Mouse (Mus musculus) CH12.LX (cell line): ENCODE results near the gene Dcp1b. TPM values are rescaled to one million over a fixed set of nuclear protein-coding genes. Genes with fewer than 3 reads are reported as not detected.

ENCODE experiments used
- DNase-seq: peaks from one replicate; pipeline ENCODE4 v3.0.0-alpha.2; 2013; ENCODE audit errors: extremely low read depth
- H3K27ac ChIP-seq: 2 replicates; pipeline ENCODE4 v1.5.1; 2012; ENCODE audit warnings: low read depth, mild to moderate bottlenecking, control low read depth, moderate library complexity; ENCODE audit not compliant: insufficient read depth
- H3K27me3 ChIP-seq: replicated peaks from 2 replicates; pipeline ENCODE3; 2012; ENCODE audit warnings: inconsistent platforms
- H3K36me3 ChIP-seq, 2 experiments: replicated peaks in 1 of 2; 2 replicates each; pipeline versions ENCODE3 to v1.6.1; 2012; ENCODE audit warnings: inconsistent platforms in 1 of 2, low read length in 1 of 2, mild to moderate bottlenecking in 1 of 2, mixed read lengths in 1 of 2, moderate library complexity in 1 of 2; ENCODE audit not compliant: control insufficient read depth in 1 of 2, insufficient read depth in 1 of 2
- H3K4me1 ChIP-seq, 2 experiments: 2 replicates each; pipeline ENCODE4 v1.6.1; 2012; ENCODE audit warnings: inconsistent platforms in 1 of 2, moderate library complexity in 1 of 2; ENCODE audit not compliant: insufficient read depth in 2 of 2, control insufficient read depth in 1 of 2
- H3K4me2 ChIP-seq: 2 replicates; pipeline ENCODE4 v1.6.1; 2012; ENCODE audit warnings: low read depth, mild to moderate bottlenecking, control low read depth; ENCODE audit not compliant: poor library complexity, insufficient read depth, severe bottlenecking
- H3K4me3 ChIP-seq, 3 experiments: fragments of 150-350 bp in 1 of 3; sonication (generic) in 1 of 3; replicated peaks in 1 of 3; 2 replicates each; pipeline versions ENCODE3 to v1.5.1; 2011 to 2012; ENCODE audit warnings: low read depth in 2 of 3, low read length in 2 of 3, mild to moderate bottlenecking in 2 of 3, moderate library complexity in 2 of 3, control low read depth in 1 of 3, improper control_type of control experiment in 1 of 3, inconsistent platforms in 1 of 3, mixed read lengths in 1 of 3; ENCODE audit not compliant: poor library complexity in 1 of 3
- H3K79me2 ChIP-seq: replicated peaks from 2 replicates; pipeline ENCODE4 v1.6.1; 2012; ENCODE audit warnings: mild to moderate bottlenecking, moderate library complexity; ENCODE audit not compliant: control insufficient read depth, poor library complexity, insufficient read depth, severe bottlenecking; ENCODE audit errors: extremely low read depth
- H3K9ac ChIP-seq: 2 replicates; pipeline ENCODE4 v1.6.1; 2012; ENCODE audit warnings: low read depth, mild to moderate bottlenecking, control low read depth, moderate library complexity; ENCODE audit not compliant: insufficient read depth
- H3K9me3 ChIP-seq: replicated peaks from 2 replicates; pipeline ENCODE3; 2012; ENCODE audit warnings: low read length, inconsistent platforms, mixed read lengths
- BHLHE40 ChIP-seq: IDR thresholded peaks from 2 replicates; pipeline ENCODE4 v1.6.1; 2011; ENCODE audit warnings: mild to moderate bottlenecking, low read depth, low read length, improper control_type of control experiment
- CHD2 ChIP-seq: IDR thresholded peaks from 2 replicates; pipeline ENCODE4 v1.6.1; 2011; ENCODE audit warnings: low read length, improper control_type of control experiment
- ELF1 ChIP-seq: IDR thresholded peaks from 2 replicates; pipeline ENCODE4 v1.6.1; 2014; ENCODE audit warnings: low read depth, mild to moderate bottlenecking, inconsistent platforms, low read length, improper control_type of control experiment
- KAT2A ChIP-seq: IDR thresholded peaks from 2 replicates; pipeline ENCODE4 v1.6.1; 2012; ENCODE audit warnings: low read length, improper control_type of control experiment, inconsistent platforms; ENCODE audit not compliant: insufficient replicate concordance
- NRF1 ChIP-seq: IDR thresholded peaks from 2 replicates; pipeline ENCODE4 v1.6.1; 2014; ENCODE audit warnings: low read depth, mild to moderate bottlenecking, inconsistent platforms, low read length, improper control_type of control experiment, moderate library complexity
- PAX5 ChIP-seq: IDR thresholded peaks from 2 replicates; pipeline ENCODE4 v1.6.1; 2012; ENCODE audit warnings: low read length, inconsistent platforms, mixed read lengths
- POLR2A ChIP-seq: IDR thresholded peaks from 2 replicates; pipeline ENCODE4 v1.6.1; 2011; ENCODE audit warnings: low read depth, mild to moderate bottlenecking, improper control_type of control experiment, low read length
- RAD21 ChIP-seq: IDR thresholded peaks from 2 replicates; pipeline ENCODE4 v1.6.1; 2011; ENCODE audit warnings: low read depth, mild to moderate bottlenecking, low read length, improper control_type of control experiment, moderate library complexity
- SIN3A ChIP-seq: IDR thresholded peaks from 2 replicates; pipeline ENCODE4 v1.6.1; 2012; ENCODE audit warnings: low read length, improper control_type of control experiment, inconsistent platforms
- SMC3 ChIP-seq: IDR thresholded peaks from 2 replicates; pipeline ENCODE4 v1.6.1; 2011; ENCODE audit warnings: low read depth, low read length, improper control_type of control experiment
- USF2 ChIP-seq: conservative IDR thresholded peaks from 2 replicates; pipeline ENCODE4 v1.6.1; 2011; ENCODE audit warnings: low read depth, low read length, improper control_type of control experiment
- ZC3H11A ChIP-seq: IDR thresholded peaks from 2 replicates; pipeline ENCODE4 v1.6.1; 2012; ENCODE audit warnings: low read depth, mild to moderate bottlenecking, inconsistent platforms, low read length, improper control_type of control experiment
- ZKSCAN1 ChIP-seq: IDR thresholded peaks from 2 replicates; pipeline ENCODE4 v1.6.1; 2012; ENCODE audit warnings: low read depth, inconsistent platforms, low read length, improper control_type of control experiment, borderline replicate concordance
- dilution Hi-C: fragments of 300-500 bp; cut with MboI; formaldehyde crosslinking; loops from 2 replicates; pipeline ENCODE4 v1.14.3; 2020; ENCODE audit warnings: low sequenced_read_pairs; ENCODE audit not compliant: extremely low pct_unique_long_range_greater_than_20kb, extremely low pct_ligation_motif_present
- in situ Hi-C: fragments of 300-500 bp; cut with MboI; formaldehyde crosslinking; loops from 3 replicates; pipeline ENCODE4 v1.14.3; 2019; ENCODE audit warnings: low sequenced_read_pairs, low pct_ligation_motif_present, low pct_unique_long_range_greater_than_20kb, mixed read lengths
- polyA plus RNA-seq: library from polyadenylated mRNA; unstranded; fragments of >175 nt; gene quantifications from 2 replicates; pipeline ENCODE4 v1.2.1, GENCODE M21; 2012; ENCODE audit warnings: low read depth; ENCODE audit not compliant: insufficient read length
- total RNA-seq, 2 experiments: library from RNA; depleted of rRNA; stranded (reverse); fragments of 300-350 nt in 1 of 2; fragments of >200 nt in 1 of 2; gene quantifications; 2 replicates each; pipeline ENCODE4 v1.2.3; 2012 to 2014

Dcp1b gene
- total and polyA plus RNA-seq, 3 experiments, result 1.6 to 2.5 (median 2.2) TPM

DNA sequence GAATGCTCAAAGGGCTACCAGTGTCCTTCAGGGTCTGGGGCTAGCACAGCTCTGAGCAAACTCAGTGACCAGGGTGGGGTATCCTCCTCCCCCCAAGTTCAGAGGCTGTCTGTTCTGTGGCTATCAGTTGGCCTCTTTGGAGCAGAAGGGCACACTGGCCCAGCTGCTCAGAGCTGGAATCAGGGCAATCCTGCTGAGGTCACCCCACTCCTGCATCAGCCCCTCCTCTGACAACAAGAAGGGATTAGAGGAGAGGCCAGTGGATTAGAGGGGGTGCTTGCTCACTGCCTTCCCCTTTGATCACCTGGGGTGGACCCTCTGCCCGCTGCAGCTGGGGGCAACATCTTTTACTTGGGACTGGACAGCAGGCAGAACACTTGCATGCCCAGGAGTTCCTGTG, 61.2 kb downstream of the Dcp1b start, which contains the start of gene Cacna2d4:
Cacna2d4 (plus strand) TSS at position 286 of the 400 bp plus-strand sequence.
- no peak for DNase-seq
- Histone ChIP-seq H3K9me3 (no peaks in the 10 kb centered on the region), H3K27ac (no peak within 1 kb of the TSS), H3K4me2 (no peak within 1 kb of the TSS), H3K4me3 (no peak within 1 kb of the TSS), H3K9ac (no peak within 1 kb of the TSS), H3K27me3 (peaks cover 75% of the 10 kb centered on the region), H3K36me3 (no peaks in the 10 kb centered on the region), H3K4me1 (no peaks in the 10 kb centered on the region), H3K79me2 (no peaks in the 10 kb centered on the region)
- TF ChIP-seq NRF1 (no peak), BHLHE40 (no peak), CHD2 (no peak)
- dilution Hi-C loops, result no loop called here
- in situ Hi-C loops, result no loop called here

DNA sequence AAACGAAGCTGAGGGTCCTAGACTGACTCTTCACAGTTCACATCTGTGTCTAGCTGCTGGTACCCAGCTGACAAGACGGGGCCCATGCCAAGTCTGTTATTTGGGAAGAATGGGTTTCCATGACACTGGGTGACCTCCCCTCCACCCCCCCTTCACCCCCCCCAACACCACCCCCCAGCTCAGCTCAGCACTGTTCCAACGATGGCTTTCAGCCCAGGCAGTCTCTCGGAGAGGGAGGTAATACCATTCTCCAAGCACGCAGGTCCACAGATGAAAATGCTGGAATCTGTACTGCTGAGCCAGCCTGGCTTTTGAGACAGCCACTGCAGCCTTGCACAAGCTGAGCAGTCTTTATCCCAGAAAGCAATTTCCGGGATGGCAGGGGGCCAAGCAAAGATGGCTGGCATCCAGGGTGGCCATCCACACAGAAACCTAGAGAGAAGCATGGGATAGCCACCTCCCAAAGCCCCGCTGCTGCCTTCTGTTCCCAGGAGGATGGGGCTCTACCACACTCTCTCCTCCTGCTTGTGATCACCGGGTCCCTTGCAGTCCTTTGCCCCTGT, 62.5 kb downstream of the Dcp1b start:
- Histone ChIP-seq H3K9me3 (no peaks in the 10 kb centered on the region), H3K9ac (no peak overlapping the region), H3K4me3 (no peak overlapping the region), H3K4me1 (no peaks in the 10 kb centered on the region), H3K36me3 (no peaks in the 10 kb centered on the region), H3K79me2 (no peaks in the 10 kb centered on the region), H3K4me2 (no peak overlapping the region), H3K27me3 (peaks cover 76% of the 10 kb centered on the region), H3K27ac (no peak overlapping the region)
- dilution Hi-C loops, result no loop called here
- in situ Hi-C loops, result no loop called here
- TF ChIP-seq RAD21, result no peak
- no peak for TF ChIP-seq ELF1
- no peak for TF ChIP-seq SIN3A
- no peak for TF ChIP-seq POLR2A
- TF ChIP-seq PAX5, result no peak
- TF ChIP-seq ZKSCAN1, result no peak
- no peak for DNase-seq

DNA sequence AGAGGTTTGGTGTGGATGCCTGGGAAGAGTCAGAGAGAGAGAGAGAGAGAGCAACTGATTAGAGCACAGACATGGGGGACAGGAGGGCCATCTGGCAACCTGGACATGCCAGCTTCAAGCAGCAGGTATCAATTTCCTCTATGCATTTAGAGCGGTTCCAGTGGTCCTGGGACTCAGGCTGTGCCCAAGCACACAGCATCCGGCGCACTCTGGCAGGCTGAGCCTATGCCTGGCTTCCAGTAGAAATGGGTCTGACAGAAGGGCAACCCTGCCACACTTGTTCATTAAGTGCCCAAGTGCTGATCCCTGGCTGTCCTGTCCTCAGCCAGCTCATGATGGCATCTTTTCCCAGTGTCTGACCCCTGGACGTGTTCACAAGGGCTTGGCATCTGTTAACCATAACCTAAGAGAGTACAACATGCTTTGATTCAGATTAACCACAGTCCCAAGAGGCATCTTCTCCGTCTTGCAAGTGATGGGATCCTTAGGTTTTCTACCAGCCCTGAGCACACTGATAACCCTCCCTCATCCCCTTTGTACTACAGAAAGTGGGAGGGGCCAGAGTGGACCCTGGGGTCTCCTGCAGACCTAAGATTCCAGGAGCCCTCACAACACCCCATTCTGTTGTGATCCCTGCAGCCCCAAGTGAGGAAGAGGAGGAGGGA, 64.4 kb downstream of the Dcp1b start:
- Histone ChIP-seq H3K36me3 (no peaks in the 10 kb centered on the region), H3K4me1 (no peaks in the 10 kb centered on the region), H3K27ac (no peak overlapping the region), H3K9me3 (no peaks in the 10 kb centered on the region), H3K4me3 (no peak overlapping the region), H3K27me3 (peaks cover 80% of the 10 kb centered on the region), H3K9ac (no peak overlapping the region), H3K79me2 (no peaks in the 10 kb centered on the region), H3K4me2 (no peak overlapping the region)
- no peak for DNase-seq
- TF ChIP-seq ZC3H11A, result no peak
- TF ChIP-seq SMC3, result no peak
- TF ChIP-seq KAT2A, result no peak
- TF ChIP-seq USF2, result no peak
- in situ Hi-C loops (no loop called here), dilution Hi-C loops (no loop called here)
